In genomic region chr5:34439768-34440167, GRCm38 (mm10) we compare ENCODE assay signal across 20 mouse cellular contexts.
DNase-seq lines count a peak whose midpoint lies in the region; ATAC-seq and TF ChIP-seq lines count a peak whose summit lies in the region.
"Had no signal": no experiment of that assay in that cellular context is flagged by ENCODE, and none has a peak within 500 bp of the region (broad histone marks: within the 10 kb centered on the region; RNA-seq: fewer than 3 reads in every experiment).

No protein-coding gene starts in this region.

- peaks cover 13% of the 10 kb centered on the region for H3K4me1 ChIP-seq in liver, embryonic 12.5 days
- H3K4me1 ChIP-seq in liver, embryonic 11.5 days (replicated peaks; ENCODE audit: control insufficient read depth, insufficient read depth, low read length), result no peaks in the 10 kb centered on the region
- H3K4me1 ChIP-seq in liver, embryonic 14.5 days (replicated peaks; ENCODE audit: control insufficient read depth in 2 of 2, insufficient read depth in 2 of 2, low read length in 1 of 2), result peaks cover 0 to 8% of the 10 kb centered on the region in 2 experiments; a peak in 3 of 4 replicates
- H3K4me1 ChIP-seq in forebrain, embryonic 12.5 days, result no peaks in the 10 kb centered on the region
- no peaks in the 10 kb centered on the region for H3K4me1 ChIP-seq in midbrain, embryonic 13.5 days (replicated peaks)
- H3K4me1 ChIP-seq: embryonic facial prominence, embryonic 10.5 days; heart, embryonic 10.5 days; hindbrain, embryonic 13.5 days had no signal

- H3K9me3 ChIP-seq in liver, embryonic 12.5 days (replicated peaks), result no peaks in the 10 kb centered on the region
- H3K9me3 ChIP-seq in liver, embryonic 11.5 days (ENCODE audit: control insufficient read depth, low read length), result no peaks in the 10 kb centered on the region
- H3K9me3 ChIP-seq in liver, embryonic 14.5 days (ENCODE audit: control insufficient read depth, low read length), result no peaks in the 10 kb centered on the region
- no peaks in the 10 kb centered on the region for H3K9me3 ChIP-seq in forebrain, embryonic 12.5 days
- H3K9me3 ChIP-seq in midbrain, embryonic 13.5 days, result no peaks in the 10 kb centered on the region
- H3K9me3 ChIP-seq: embryonic facial prominence, embryonic 10.5 days; G1E; heart, embryonic 10.5 days; hindbrain, embryonic 13.5 days had no signal

- H3K9ac ChIP-seq in liver, embryonic 12.5 days, result no peak overlapping the region
- H3K9ac ChIP-seq in liver, embryonic 11.5 days (ENCODE audit: low read depth, low read length), result no peak overlapping the region
- no peak overlapping the region for H3K9ac ChIP-seq in liver, embryonic 14.5 days (replicated peaks)
- H3K9ac ChIP-seq in forebrain, embryonic 12.5 days, result no peak overlapping the region
- H3K9ac ChIP-seq in midbrain, embryonic 13.5 days (replicated peaks), result no peak overlapping the region
- H3K9ac ChIP-seq: hindbrain, embryonic 13.5 days had no signal

- 71% methylated on average over 2 of the region's 2 CpGs for WGBS in liver, embryonic 12.5 days (ENCODE audit: insufficient replicate concordance)
- 80% methylated on average over 2 of the region's 2 CpGs for WGBS in liver, embryonic 11.5 days
- WGBS in liver, embryonic 14.5 days (ENCODE audit: insufficient replicate concordance), result 60% methylated on average over 2 of the region's 2 CpGs
- WGBS in forebrain, embryonic 12.5 days, result 89% methylated on average over 2 of the region's 2 CpGs
- WGBS in midbrain, embryonic 13.5 days, result 94% methylated on average over 2 of the region's 2 CpGs

- peaks cover 97% of the 10 kb centered on the region for H3K36me3 ChIP-seq in liver, embryonic 12.5 days
- H3K36me3 ChIP-seq in liver, embryonic 11.5 days (ENCODE audit: control insufficient read depth, insufficient read depth, low read length), result peaks cover 42% of the 10 kb centered on the region
- H3K36me3 ChIP-seq in liver, embryonic 14.5 days (replicated peaks; ENCODE audit: control insufficient read depth, insufficient read depth, low read depth), result peaks cover 35% of the 10 kb centered on the region
- peaks cover 89% of the 10 kb centered on the region for H3K36me3 ChIP-seq in forebrain, embryonic 12.5 days (replicated peaks)
- peaks cover 79% of the 10 kb centered on the region for H3K36me3 ChIP-seq in midbrain, embryonic 13.5 days

- no peak for DNase-seq in liver, embryonic 11.5 days (ENCODE audit: low spot score)
- DNase-seq in R1 (ENCODE audit: low read depth, low spot score), result peak; percentile 88
- peak in 1 of 3 experiments; percentile 3 for DNase-seq in liver, embryonic 14.5 days (ENCODE audit: low read depth in 3 of 3, low spot score in 3 of 3)
- no peak for DNase-seq in kidney, adult 9 months
- DNase-seq: adrenal gland, adult 2 months; adrenal gland, postnatal 25 days; cerebellum, adult 2 months; cerebellum, postnatal 10 days; gastrocnemius, postnatal 36 days; heart, adult 18-20 months; heart, postnatal 10 days had no signal

- peak; percentile 59; the same call in 1 of the 2 replicates for ATAC-seq in liver, embryonic 12.5 days
- no peak for ATAC-seq in liver, embryonic 11.5 days (replicated peaks; ENCODE audit: low FRiP score)
- peak; percentile 61; the same call in 1 of the 2 replicates for ATAC-seq in liver, embryonic 14.5 days (ENCODE audit: insufficient read depth)
- ATAC-seq in megakaryocyte-erythroid progenitor cell, adult 5-6 weeks (replicated peaks; ENCODE audit: low FRiP score, low TSS enrichment, poor library complexity, severe bottlenecking), result peak; percentile 60
- no peak for ATAC-seq in forebrain, embryonic 12.5 days (ENCODE audit: low FRiP score)
- ATAC-seq in midbrain, embryonic 13.5 days, result no peak
- ATAC-seq: forebrain, embryonic 14.5 days had no signal

- H3K4me3 ChIP-seq in liver, embryonic 12.5 days, result no peak overlapping the region
- no peak overlapping the region for H3K4me3 ChIP-seq in liver, embryonic 11.5 days (ENCODE audit: low read depth, low read length)
- no peak overlapping the region for H3K4me3 ChIP-seq in liver, embryonic 14.5 days (ENCODE audit: insufficient read depth in 1 of 2, low read depth in 2 of 2, low read length in 2 of 2)
- no peak overlapping the region for H3K4me3 ChIP-seq in forebrain, embryonic 12.5 days (replicated peaks)
- H3K4me3 ChIP-seq in midbrain, embryonic 13.5 days (replicated peaks), result no peak overlapping the region
- H3K4me3 ChIP-seq: embryonic facial prominence, embryonic 10.5 days; heart, embryonic 10.5 days; hindbrain, embryonic 13.5 days had no signal

- H3K27ac ChIP-seq in liver, embryonic 12.5 days, result no peak overlapping the region
- H3K27ac ChIP-seq in liver, embryonic 11.5 days (ENCODE audit: low read depth, low read length), result no peak overlapping the region
- no peak overlapping the region for H3K27ac ChIP-seq in liver, embryonic 14.5 days
- H3K27ac ChIP-seq in forebrain, embryonic 12.5 days, result no peak overlapping the region
- H3K27ac ChIP-seq in midbrain, embryonic 13.5 days, result no peak overlapping the region
- H3K27ac ChIP-seq: embryonic facial prominence, embryonic 10.5 days; heart, embryonic 10.5 days; hindbrain, embryonic 13.5 days had no signal

- no peak overlapping the region for H3K4me2 ChIP-seq in liver, embryonic 12.5 days
- no peak overlapping the region for H3K4me2 ChIP-seq in liver, embryonic 11.5 days
- H3K4me2 ChIP-seq in liver, embryonic 14.5 days (ENCODE audit: low read depth), result no peak overlapping the region
- no peak overlapping the region for H3K4me2 ChIP-seq in forebrain, embryonic 12.5 days
- H3K4me2 ChIP-seq in midbrain, embryonic 13.5 days (replicated peaks), result no peak overlapping the region
- H3K4me2 ChIP-seq: hindbrain, embryonic 13.5 days had no signal

- no peak for TF ChIP-seq CTCF in liver, embryonic 14.5 days (IDR thresholded peaks at IDR 0.05; ENCODE audit: low read depth)

- TF ChIP-seq EP300 in liver, embryonic 14.5 days (IDR thresholded peaks at IDR 0.05; ENCODE audit: low read depth), result 0 out of 2 replicates have a peak, but pooled peaks have one; percentile 19

- no peaks in the 10 kb centered on the region for H3K27me3 ChIP-seq in liver, embryonic 12.5 days (replicated peaks)
- no peaks in the 10 kb centered on the region for H3K27me3 ChIP-seq in liver, embryonic 11.5 days (replicated peaks; ENCODE audit: control insufficient read depth, insufficient read depth, low read length)
- no peaks in the 10 kb centered on the region for H3K27me3 ChIP-seq in liver, embryonic 14.5 days (ENCODE audit: control insufficient read depth, insufficient read depth, low read length)
- no peaks in the 10 kb centered on the region for H3K27me3 ChIP-seq in forebrain, embryonic 12.5 days
- H3K27me3 ChIP-seq in midbrain, embryonic 13.5 days, result no peaks in the 10 kb centered on the region
- H3K27me3 ChIP-seq: hindbrain, embryonic 13.5 days had no signal

Comparison
In these comparisons a context has a peak if more than half of its experiments do, and no peak if none do; other contexts are left out.
1. ATAC-seq: peak in liver, embryonic 12.5 days (single experiment), liver, embryonic 14.5 days (single experiment) and megakaryocyte-erythroid progenitor cell, adult 5-6 weeks (single experiment); none in liver, embryonic 11.5 days (single experiment), forebrain, embryonic 12.5 days (single experiment) and midbrain, embryonic 13.5 days (single experiment).